Mouse (Mus musculus) embryo, embryonic 11.5 days (tissue): ENCODE data around the gene Dmc1.

ENCODE experiments used
- DNase-seq: peaks from one replicate; pipeline ENCODE4 v3.0.0-alpha.2; 2012; ENCODE audit warnings: low read depth, low spot score

Dmc1 gene

GRCm38 (mm10) chr15:79575543-79576222 lies 29.2 kb downstream of the Dmc1 start:
- no peak for DNase-seq

- DNase-seq = no peak
Measured at GRCm38 (mm10) chr15:79562417-79562816, 42.5 kb downstream of the Dmc1 start.

- DNase-seq = no peak
Measured at GRCm38 (mm10) chr15:79559649-79560048, 45.3 kb downstream of the Dmc1 start.

DNA sequence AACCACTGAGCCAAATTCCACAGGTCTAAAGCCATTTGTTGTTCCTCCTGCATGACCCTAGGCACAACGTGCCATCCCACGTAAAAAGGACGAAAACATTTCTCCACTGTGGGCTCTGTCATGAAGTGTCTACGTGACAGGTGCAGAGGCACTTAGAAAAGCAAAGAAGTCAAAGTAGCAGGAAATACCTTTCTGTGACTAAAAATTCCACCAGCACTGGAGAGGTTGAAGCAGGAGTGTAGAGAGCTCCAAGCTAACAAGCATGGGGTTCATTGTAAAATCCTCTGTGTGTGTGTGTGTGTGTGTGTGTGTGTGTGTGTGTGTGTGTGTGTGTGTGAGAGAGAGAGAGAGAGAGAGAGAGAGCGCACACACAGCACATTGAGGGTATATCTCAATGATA lies 52.3 kb downstream of the Dmc1 start:
- DNase-seq = no peak

- DNase-seq = no peak
Measured at GRCm38 (mm10) chr15:79548226-79548625, 56.7 kb downstream of the Dmc1 start.

DNA sequence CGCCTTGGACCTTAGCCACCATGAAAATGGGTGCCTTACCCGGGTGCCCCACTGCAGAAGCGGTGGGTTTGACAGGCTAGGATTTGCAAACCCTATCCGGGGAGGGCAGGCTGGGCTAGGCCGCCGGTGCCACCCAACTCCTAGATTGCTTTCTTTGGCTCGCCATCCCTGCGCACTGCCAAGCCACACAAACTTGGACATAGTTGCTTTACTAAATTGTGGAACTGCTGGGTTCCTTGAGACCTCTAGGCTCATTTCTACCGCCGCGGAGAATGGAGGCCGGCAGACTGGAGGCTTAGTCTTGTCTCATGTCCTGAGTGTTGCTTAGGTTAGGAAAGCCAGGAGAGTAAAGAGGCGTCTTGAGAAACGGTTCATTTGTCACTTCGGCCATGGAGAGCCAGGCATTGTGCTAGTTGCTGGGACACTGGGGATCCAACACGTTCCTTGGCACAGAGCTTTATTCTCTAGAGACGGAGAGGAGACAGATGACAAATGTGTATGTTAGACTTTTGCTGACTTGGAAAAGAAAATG lies 57.6 kb downstream of the Dmc1 start:
- DNase-seq = no peak

DNA sequence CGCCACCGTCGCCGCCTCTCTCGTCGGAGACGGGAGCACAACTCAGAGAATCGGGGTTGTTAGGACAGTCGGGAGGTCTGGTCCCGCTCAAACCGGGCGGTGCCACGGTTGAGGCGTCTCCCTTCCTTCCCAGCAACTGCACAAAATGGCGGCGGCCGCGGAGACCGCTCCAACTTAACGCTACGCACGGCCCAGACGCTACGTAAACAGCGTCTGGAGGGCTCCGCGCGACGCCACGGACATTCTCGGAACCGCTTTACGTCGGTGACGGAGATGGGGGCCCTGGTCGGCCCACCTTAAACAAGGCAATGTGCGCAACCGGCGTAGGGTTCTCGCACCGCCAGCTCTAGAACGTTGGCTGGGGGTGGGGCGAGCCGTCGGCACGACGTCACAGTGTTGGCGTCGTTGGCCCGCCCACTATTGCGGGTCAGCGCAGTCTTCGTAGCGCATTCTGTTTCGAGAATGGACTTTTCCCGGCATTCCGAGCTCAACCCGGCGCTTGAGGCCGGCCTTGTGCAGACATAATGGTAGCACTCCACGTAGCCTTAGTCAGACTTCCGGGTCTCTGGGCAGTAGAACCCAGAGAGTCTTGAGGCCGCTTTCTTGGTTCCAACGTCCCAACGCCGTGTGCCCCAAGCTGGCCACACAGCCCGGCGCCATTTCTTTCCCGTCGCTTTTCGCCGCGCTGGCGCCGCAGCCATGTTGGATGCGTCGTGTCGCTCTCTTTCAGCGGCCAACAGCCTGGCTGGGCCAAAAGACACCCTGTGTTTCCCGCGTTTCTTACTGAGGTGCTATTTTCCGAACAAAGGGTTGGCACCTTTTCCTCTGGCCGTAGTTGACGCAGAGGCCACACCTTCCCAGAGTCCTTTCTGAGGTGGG lies 58.3 kb downstream of the Dmc1 start, which contains the start of gene Ddx17:
Gene Ddx17 (minus strand): TSS at position 332 of the 879 bp plus-strand sequence.
- DNase-seq = peak; percentile 96

GRCm38 (mm10) chr15:79545921-79546399 lies 58.9 kb downstream of the Dmc1 start:
- DNase-seq = peak; percentile 22

DNA sequence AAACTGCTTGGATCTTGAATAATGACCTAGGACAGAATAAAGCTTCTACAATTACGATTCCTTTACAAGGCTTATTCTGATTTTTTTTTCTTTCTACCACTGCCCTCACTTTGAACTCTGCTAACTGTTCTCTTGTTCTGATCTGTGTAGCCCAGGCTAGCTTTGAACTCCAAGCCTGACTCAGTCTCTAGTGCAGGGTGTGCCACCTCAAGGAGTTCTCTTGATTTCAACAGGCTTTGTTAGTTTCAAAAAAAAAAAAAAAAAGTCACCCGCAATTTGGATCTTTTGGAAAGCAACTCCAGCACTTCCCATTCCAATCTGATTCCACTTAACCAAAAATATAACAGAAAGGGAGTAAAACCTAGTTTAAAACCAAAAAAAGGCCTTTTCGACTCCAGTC lies 59.4 kb downstream of the Dmc1 start:
- no peak for DNase-seq

DNA sequence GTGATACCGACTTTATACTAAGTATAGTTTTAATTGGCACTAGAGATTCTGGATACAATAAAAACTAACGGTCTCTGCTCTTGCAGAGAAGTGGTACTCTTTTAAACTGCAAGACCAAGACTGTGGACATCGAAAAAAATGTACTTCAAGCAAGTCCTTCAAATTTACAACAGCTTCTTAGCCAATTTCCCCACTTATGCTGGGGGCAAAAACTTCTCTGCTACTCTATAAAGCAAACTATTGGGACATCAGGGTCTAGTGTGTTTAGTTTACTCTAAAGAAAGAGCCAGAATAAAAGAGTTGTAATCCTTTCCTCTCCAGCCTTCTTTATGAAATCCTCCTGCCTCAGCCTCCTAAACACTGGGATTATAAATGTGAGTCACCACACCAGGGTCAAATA lies 60.9 kb downstream of the Dmc1 start:
- no peak for DNase-seq

DNA sequence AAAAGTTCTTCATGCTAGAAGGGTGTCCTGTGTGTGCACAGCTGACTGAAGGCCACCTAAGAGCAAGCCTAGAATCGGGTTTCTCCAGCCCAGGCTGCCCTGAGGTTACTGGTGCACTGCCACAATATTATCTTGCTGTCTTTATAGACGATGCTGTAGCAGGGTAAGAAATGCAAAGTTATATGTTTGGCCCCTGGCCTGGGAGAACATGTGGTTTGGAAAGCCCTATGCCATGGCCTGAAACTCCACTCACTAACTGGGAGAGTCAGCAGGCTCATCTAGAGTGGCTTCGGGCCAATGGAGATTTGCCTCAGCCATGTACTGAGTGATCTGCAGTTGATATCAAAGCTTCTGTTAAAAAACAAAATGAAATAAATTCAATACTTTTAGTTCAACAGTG lies 71.1 kb downstream of the Dmc1 start:
- DNase-seq = no peak

GRCm38 (mm10) chr15:79529935-79530334 lies 75.0 kb downstream of the Dmc1 start:
- DNase-seq = no peak

DNA sequence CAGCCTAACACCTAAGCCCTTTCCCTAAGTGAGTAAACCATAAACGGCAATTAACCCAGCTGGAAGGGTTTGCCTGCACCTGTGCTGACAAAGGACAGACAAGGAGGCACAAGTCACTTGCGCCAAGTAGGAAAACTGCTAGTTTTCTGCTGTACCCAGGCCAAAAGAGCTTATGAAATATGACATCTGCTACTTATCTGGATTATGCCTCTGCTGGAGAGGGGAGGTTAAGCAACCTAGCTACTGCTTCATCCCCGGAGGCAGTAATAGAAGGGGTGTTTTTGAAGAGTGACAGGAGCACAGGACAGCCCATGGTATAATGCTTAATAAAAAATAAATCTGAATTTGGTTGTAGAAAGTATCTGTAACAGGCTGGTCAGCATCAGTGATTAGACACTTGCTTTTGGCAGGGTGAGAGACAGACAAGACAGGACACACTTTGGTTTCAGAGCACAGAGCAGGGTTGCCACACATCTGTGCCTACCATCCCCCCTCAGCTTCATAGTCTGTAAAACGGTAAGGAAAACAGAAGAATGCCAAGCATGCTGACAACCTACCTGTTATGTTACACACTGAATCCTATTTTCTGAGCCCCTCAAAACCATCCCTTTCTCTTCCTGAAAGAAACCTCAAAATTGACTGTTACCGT lies 76.8 kb downstream of the Dmc1 start:
- no peak for DNase-seq

GRCm38 (mm10) chr15:79527192-79527591 lies 77.7 kb downstream of the Dmc1 start:
- DNase-seq = no peak

DNA sequence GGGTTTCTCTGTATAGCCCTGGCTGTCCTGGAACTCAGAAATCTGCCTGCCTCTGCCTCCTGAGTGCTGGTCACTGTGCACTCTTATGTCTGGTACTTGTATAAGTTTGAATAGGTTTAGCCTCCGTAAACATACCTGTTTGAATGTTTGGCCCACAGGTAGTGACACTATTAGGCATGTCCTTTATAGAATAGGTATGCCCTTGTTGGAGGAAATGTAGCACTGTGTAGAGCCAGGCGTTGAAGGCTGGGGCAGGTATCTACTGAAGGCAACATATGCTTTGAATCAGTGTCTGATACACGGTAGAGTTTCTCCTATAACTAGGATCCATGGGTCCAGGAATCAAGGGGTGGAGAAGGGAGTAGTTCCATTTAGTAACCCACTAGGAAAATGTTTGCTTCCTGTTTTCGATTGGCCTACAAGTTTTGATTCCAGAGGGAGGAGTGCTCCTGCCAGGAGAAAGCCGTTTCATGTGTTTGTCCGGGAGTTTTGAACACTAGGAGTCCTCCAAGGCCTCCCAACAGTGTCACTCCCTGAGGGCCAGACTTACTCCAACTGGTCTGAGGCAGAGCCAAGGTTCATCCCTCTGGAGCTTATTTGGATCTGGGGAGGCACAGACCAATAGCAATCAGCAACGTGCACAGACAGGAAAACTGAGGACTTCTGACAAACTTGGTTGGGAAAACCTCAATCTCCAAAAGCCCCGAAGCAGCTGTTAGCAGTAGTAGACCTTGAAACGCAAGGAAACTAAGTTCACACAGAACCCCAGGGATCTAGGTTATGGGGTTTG lies 78.7 kb downstream of the Dmc1 start:
- no peak for DNase-seq

DNA sequence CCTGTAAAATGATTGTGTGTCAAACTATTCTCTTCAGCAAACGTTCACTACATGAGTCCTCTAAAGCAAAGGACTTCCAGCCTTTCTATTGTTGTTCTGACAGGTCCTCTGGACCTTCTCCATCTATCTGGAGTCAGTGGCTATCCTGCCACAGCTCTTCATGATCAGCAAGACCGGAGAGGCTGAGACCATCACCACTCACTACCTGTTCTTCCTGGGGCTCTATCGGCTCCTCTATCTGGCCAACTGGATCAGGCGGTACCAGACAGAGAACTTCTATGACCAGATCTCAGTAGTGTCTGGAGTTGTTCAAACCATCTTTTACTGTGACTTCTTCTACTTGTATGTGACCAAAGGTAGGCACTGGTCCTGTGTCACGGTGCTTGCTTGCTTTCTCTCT lies 79.3 kb downstream of the Dmc1 start:
- no peak for DNase-seq

GRCm38 (mm10) chr15:79519400-79520220 lies 85.3 kb downstream of the Dmc1 start:
- DNase-seq = no peak

GRCm38 (mm10) chr15:79518571-79518970 lies 86.3 kb downstream of the Dmc1 start:
- DNase-seq = no peak

- DNase-seq = no peak
Measured at GRCm38 (mm10) chr15:79517710-79518109, 87.2 kb downstream of the Dmc1 start.
